Mouse (Mus musculus) ZHBTc4 (cell line): ENCODE measurements at regions not wholly inside any gene's neighbourhood (a gene's known extent, or its start where the extent isn't known, plus 50 kb on each side); places are given as distances from the start of the nearest gene placed in this dataset.

Experiments used
- DNase-seq: peaks from one replicate; pipeline ENCODE4 v3.0.0-alpha.2; 2011; ENCODE audit warnings: low read depth, low spot score

GRCm38 (mm10) chr1:179906115-179906514, 54.2 kb upstream of the Cdc42bpa start:
- no peak for DNase-seq

DNA sequence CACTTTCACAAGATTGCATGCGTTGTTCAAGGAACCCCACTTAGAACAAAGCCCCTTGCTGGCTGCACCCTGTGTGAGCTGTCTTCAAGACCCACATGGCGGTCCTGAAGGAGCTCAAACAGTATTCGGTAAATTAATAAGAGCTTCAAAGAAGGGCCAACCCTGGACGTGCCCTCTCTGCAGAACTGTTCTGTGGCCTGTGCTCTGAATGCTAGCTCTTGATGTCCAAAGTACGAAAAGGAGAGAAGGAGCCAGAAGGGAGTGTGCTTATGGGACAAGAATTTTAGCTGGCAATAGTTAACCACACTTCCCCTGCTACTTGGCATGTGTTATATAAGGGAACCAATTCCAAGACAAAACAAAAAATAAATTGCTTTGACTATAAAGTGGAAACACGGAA, 67.6 kb upstream of the Cdc42bpa start:
- DNase-seq, result no peak

- no peak for DNase-seq
Measured at GRCm38 (mm10) chr1:179887921-179888320, 72.4 kb upstream of the Cdc42bpa start.

DNA sequence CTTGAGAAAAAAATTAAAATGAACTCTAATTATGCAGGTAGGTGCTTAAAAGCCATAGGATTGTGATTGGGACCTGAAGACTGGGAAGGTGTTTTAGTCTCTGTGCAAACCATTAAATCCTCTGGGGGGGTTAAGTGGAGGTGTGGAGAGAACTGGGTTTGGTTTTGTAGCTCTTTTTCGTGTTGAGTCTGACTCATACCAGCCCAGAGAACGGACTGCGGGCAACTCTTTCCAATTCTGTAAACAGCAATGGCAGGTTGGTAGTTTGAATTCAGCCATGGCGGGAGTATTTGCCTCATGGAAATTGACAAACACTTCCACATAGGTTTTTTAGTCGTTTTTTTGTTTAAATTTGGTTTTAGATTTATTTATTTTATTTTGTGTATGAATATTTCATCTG, 77.7 kb upstream of the Ahctf1 start:
- DNase-seq, result no peak

DNA sequence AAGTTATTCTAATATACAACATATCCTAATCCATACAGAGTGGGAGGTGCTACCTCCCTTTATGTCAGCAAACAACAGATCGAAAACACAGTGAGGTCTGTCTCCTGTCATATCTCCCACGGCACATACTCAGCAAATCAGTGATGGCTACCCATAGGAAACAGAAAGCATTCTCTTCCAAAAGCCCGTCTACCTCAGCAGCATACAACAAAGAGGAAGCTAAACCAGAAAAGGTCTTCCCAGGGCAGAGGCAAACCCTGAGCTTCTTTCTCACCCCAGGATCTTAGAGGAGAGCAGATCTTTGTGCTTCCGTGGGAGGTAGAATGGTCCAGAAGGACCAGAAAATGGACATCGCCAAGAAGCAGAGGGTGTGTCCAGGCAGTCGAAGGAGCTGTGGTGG, 74.4 kb upstream of the Ahctf1 start:
- DNase-seq, result no peak

DNA sequence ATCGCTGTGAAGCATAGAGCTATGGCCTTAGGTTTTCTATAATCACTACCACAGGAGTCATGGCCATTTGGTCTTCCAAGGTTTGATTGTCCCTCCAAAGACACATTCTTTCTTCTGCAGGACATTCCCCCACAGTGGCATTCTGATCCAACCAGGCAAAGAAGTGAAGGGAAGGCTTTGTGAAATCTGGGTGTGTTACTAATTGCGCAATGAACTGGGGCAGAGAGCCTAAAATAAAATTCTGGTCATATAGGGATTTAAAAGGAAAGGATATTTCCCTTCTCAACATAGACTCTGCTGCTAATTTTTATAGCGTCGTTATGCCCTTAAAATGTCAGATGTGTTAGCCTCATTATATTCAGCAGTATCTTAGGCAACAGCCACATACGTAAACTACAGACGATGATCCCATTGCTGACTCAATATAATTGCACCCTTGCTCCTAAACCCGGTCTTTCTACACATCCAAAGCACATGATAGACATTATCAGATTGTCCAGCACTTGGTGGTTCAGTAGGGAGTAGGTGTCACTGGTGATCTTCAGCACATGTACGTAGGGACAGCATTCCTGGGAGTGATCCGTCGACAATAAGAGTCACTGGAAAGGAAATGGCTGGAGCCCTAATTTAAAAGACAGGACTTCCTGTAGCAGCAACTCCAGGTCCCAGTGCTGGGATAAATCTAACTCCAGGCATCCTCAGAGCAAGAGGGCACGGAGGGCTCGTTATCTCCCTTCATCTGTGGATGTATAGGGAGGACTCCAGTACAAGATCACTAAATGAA, 70.5 kb upstream of the Ahctf1 start:
- no peak for DNase-seq

GRCm38 (mm10) chr1:179871961-179872360, 68.5 kb upstream of the Ahctf1 start:
- no peak for DNase-seq

- no peak for DNase-seq
Measured at GRCm38 (mm10) chr1:179868656-179869055, 65.2 kb upstream of the Ahctf1 start.

- DNase-seq, result no peak
Measured at GRCm38 (mm10) chr1:179867493-179867892, 64.0 kb upstream of the Ahctf1 start.

DNA sequence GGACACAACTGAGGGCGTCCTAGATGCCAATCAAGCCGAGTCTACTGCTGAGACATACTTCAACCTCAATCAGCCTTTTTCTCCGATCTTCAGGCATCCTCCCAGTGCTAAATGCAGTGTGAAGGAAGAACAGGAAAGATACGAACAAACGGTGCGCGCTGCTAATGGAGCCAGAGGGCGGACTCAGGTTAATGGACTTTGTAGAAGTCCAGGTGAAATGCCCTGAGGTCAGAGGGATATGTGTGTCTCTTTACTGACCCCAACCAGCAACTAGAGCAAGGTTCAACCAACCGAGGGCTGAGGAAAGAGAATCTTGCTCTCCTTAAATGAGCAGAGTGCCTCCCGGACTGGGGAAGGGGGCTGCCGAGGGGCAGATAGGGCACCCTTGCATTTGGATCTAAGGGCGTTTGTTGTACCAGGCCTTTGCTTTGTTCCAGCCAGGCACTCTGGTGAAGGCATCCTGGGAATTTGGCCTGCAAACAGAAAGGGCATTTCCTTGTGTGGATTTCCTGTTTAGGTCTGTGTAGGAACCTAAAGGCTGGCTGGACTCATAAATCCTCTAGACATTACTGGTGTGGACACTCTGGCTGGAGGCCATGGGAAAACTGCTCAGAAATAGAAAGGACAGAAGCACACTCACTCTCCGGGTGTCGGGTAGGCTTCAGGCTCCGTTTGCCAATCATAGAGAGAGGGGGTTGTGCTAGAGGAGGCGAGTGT, 62.7 kb upstream of the Ahctf1 start:
- no peak for DNase-seq

DNA sequence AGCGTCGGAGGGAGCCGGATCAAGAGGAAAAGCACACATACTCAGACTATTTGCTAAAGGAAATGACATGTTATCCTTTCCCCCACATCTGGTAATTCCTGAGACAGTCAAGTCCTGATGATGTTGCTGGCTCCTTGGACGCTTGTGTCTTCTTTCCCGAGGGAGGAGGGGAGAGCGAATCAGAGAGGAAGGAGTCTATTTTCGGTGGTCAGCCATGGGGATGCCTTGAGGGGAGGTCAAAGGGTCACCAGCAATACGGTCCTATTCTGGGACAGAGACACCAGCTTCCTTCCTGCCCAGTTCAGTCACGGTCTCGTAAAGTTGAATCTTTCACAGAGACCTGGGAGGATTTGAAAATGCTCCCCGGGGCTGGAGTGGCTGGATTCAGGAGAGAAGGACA, 62.1 kb upstream of the Ahctf1 start:
- no peak for DNase-seq

GRCm38 (mm10) chr1:179864537-179865226, 61.2 kb upstream of the Ahctf1 start:
- no peak for DNase-seq

GRCm38 (mm10) chr1:179863420-179863819, 59.9 kb upstream of the Ahctf1 start:
- DNase-seq, result no peak

DNA sequence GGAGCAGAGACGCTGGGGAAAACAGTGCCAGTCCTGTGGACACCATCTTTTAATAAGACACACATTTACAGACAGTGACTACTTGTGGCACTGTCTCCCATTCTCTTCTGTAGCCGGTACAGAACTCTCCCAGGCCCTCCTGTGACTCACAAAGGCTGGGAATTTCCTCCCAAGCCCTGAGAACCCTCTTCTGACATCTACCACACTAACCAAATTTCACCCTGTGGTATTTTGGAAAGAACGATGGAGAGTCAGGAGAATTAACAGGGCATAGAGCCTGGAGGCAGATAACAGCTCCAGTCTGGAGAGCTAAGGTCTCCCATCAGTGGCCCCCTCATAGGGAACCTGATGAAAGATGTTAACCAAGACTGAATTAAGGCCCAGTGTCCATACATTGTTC, 59.5 kb upstream of the Ahctf1 start:
- DNase-seq, result no peak

DNA sequence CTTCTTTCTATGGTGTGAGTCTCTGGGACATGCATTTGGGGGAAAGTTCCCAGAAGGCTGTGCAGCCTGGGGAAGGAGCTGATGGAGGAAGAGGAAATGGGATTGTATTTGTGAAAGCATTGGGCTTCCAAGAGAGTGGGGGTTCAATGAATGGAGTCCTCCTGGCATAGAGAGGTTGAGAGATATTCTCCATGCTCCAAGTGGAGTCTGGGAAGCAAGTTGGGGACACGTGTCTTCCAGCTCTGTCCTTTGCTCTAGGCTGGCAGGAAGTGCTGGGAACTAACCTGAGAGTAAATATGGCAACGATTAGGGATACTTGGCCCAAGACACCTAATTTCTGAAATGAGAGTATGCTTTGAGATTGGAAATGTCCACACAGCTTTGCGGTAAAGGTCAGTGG, 58.3 kb upstream of the Ahctf1 start:
- no peak for DNase-seq

DNA sequence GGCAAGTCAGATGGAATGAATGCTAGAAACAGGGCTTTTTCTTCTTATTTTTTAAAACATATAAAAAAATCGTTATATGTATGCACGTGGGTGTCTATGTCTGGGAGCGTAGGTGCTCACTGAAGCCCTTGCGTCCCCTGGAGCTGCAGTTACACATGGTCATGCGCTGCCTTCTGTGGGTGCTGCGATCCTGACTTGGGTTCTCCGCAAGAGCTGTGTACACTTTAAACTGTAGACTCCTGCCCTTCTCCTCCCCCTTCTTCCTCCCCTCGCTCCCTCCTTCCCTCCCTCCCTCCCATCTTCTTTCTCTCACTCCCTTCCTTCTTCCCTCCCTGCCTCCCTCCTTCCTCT, 56.0 kb upstream of the Ahctf1 start:
- DNase-seq, result no peak

DNA sequence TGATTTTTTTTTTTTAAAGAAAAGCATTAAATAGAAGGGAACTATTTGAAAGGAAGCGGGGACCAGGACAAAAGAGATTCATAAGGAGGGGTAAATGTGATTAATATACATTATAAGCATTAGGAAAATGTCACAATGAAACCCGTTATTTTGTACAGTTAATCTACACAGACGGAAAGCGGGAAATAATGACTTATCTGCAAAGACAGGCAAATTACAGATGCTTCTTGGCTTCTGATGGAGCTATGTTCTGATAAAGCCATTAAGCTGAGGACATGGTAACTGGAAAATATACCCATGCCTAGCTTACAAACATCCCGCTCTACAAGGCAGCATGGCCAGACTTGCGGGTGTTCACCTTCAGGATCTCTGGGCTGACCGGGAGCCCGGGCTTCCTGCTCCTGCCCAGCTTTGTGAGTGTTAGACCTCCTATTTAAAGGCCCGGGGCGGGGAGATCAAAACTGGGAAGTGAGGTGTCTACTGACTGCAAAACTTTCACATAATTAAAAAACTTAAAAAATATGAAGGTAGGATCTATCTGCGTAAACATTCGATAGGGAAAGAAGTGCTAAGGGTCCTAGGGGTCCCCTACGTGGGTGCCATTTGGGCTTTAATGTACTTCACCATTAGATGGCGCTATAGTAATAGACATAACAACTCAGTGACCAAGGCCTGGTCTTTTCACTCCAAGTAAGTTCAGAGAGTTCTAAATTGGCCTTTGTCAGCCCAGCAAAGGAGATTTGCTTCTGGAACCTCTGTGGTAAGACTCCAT, 55.5 kb upstream of the Ahctf1 start:
- peak; percentile 81 for DNase-seq

GRCm38 (mm10) chr1:179854288-179854965, 50.9 kb upstream of the Ahctf1 start:
- DNase-seq, result no peak
